Mouse (Mus musculus) cerebellum, adult 2 months (tissue): ENCODE data around the gene Kansl3.

Source experiments
- CTCF ChIP-seq: fragments of 200-500 bp; IDR thresholded peaks from 2 replicates; pipeline ENCODE4 v1.5.1; 2011; ENCODE audit warnings: low read depth, mild to moderate bottlenecking, control low read depth, low read length, moderate library complexity, borderline replicate concordance; ENCODE audit not compliant: insufficient read depth
- POLR2A ChIP-seq: fragments of 200-500 bp; IDR thresholded peaks from 2 replicates; pipeline ENCODE4 v1.6.1; 2011; ENCODE audit warnings: low read length, control low read depth, borderline replicate concordance; ENCODE audit not compliant: insufficient read depth

- TF ChIP-seq POLR2A (no peak), CTCF (no peak)
These were observed 69.9 kb downstream of the Kansl3 start for GRCm38 (mm10) chr1:36299126-36299525.
